14 mouse cellular contexts compared by ENCODE assay signal in genomic region chr8:61259526-61259925, GRCm38 (mm10). TPM values are rescaled to one million over a fixed set of nuclear protein-coding genes. Genes with fewer than 3 reads are reported as not detected.
DNase-seq lines count a peak whose midpoint lies in the region; ATAC-seq and TF ChIP-seq lines count a peak whose summit lies in the region.
"Had no signal": no experiment of that assay in that cellular context is flagged by ENCODE, and none has a peak within 500 bp of the region (broad histone marks: within the 10 kb centered on the region; RNA-seq: fewer than 3 reads in every experiment).

No protein-coding gene starts in this region.

- TF ChIP-seq EP300 in lung, postnatal 0 days (IDR thresholded peaks at IDR 0.05) = no peak

- no peak overlapping the region for H3K4me3 ChIP-seq in hindbrain, embryonic 13.5 days
- H3K4me3 ChIP-seq in hindbrain, embryonic 12.5 days = no peak overlapping the region
- no peak overlapping the region for H3K4me3 ChIP-seq in lung, postnatal 0 days (ENCODE audit: low read depth, low read length)
- H3K4me3 ChIP-seq: kidney, embryonic 15.5 days; liver, embryonic 13.5 days; neural tube, embryonic 13.5 days had no signal

- H3K27me3 ChIP-seq in hindbrain, embryonic 13.5 days = no peaks in the 10 kb centered on the region
- H3K27me3 ChIP-seq in hindbrain, embryonic 12.5 days = no peaks in the 10 kb centered on the region
- H3K27me3 ChIP-seq in lung, postnatal 0 days (replicated peaks; ENCODE audit: insufficient read depth, low read length) = no peaks in the 10 kb centered on the region
- H3K27me3 ChIP-seq: CH12.LX; kidney, embryonic 15.5 days; liver, embryonic 13.5 days; megakaryocyte, embryonic 14.5 days; neural tube, embryonic 13.5 days had no signal

- peaks cover 51% of the 10 kb centered on the region for H3K4me1 ChIP-seq in hindbrain, embryonic 13.5 days (replicated peaks)
- H3K4me1 ChIP-seq in hindbrain, embryonic 12.5 days = peaks cover 26% of the 10 kb centered on the region
- H3K4me1 ChIP-seq in lung, postnatal 0 days (ENCODE audit: insufficient read depth, low read depth, low read length) = no peaks in the 10 kb centered on the region; the same call in 1 of the 2 replicates

- H3K36me3 ChIP-seq in hindbrain, embryonic 13.5 days = no peaks in the 10 kb centered on the region
- no peaks in the 10 kb centered on the region for H3K36me3 ChIP-seq in hindbrain, embryonic 12.5 days
- no peaks in the 10 kb centered on the region for H3K36me3 ChIP-seq in lung, postnatal 0 days (ENCODE audit: insufficient read depth, low read length)
- H3K36me3 ChIP-seq: liver, embryonic 13.5 days; neural tube, embryonic 13.5 days had no signal

- 0 out of 2 replicates have a peak overlapping the region, but pooled peaks have one; percentile 20 for H3K27ac ChIP-seq in hindbrain, embryonic 13.5 days
- no peak overlapping the region for H3K27ac ChIP-seq in hindbrain, embryonic 12.5 days
- no peak overlapping the region for H3K27ac ChIP-seq in lung, postnatal 0 days (ENCODE audit: low read length)
- H3K27ac ChIP-seq: kidney, embryonic 15.5 days; liver, embryonic 13.5 days; neural tube, embryonic 13.5 days had no signal

- TF ChIP-seq CTCF in lung, postnatal 0 days (IDR thresholded peaks at IDR 0.05) = no peak

- no peak for ATAC-seq in hindbrain, embryonic 13.5 days (ENCODE audit: low FRiP score)
- ATAC-seq in hindbrain, embryonic 12.5 days (ENCODE audit: low FRiP score) = no peak
- no peak for ATAC-seq in lung, postnatal 0 days

- no peak overlapping the region for H3K9ac ChIP-seq in hindbrain, embryonic 13.5 days
- H3K9ac ChIP-seq in hindbrain, embryonic 12.5 days = no peak overlapping the region
- H3K9ac ChIP-seq in lung, postnatal 0 days (replicated peaks; ENCODE audit: low read depth) = no peak overlapping the region
- H3K9ac ChIP-seq: kidney, embryonic 15.5 days; liver, embryonic 13.5 days; neural tube, embryonic 13.5 days had no signal

- 81% methylated on average over 7 of the region's 7 CpGs for WGBS in hindbrain, embryonic 13.5 days
- WGBS in hindbrain, embryonic 12.5 days = 95% methylated on average over 7 of the region's 7 CpGs
- WGBS in lung, postnatal 0 days = 63% methylated on average over 7 of the region's 7 CpGs

- peak; percentile 27 to 41 for DNase-seq in cerebellum, postnatal 36 days
- DNase-seq in layer of hippocampus, postnatal 14 days (ENCODE audit: low spot score in 2 of 2) = peak; percentile 67 to 91
- peak; percentile 55 for DNase-seq in right cerebral cortex, postnatal 14 days
- DNase-seq in lung, postnatal 0 days (ENCODE audit: low spot score) = no peak
- no peak for DNase-seq in lung, postnatal 4 days
- no peak for DNase-seq in c-Kit-positive CD71-positive TER-119-positive erythroid progenitor cells, embryonic 14.5 days (ENCODE audit: low spot score)
- DNase-seq: liver, embryonic 13.5 days; spleen, adult 18-20 months had no signal

- no peak overlapping the region for H3K4me2 ChIP-seq in hindbrain, embryonic 13.5 days
- no peak overlapping the region for H3K4me2 ChIP-seq in hindbrain, embryonic 12.5 days (replicated peaks)
- no peak overlapping the region for H3K4me2 ChIP-seq in lung, postnatal 0 days (replicated peaks; ENCODE audit: low read depth, low read length)
- H3K4me2 ChIP-seq: kidney, embryonic 15.5 days; liver, embryonic 13.5 days; neural tube, embryonic 13.5 days had no signal

- no peaks in the 10 kb centered on the region for H3K9me3 ChIP-seq in hindbrain, embryonic 13.5 days
- no peaks in the 10 kb centered on the region; the same call in 1 of the 2 replicates for H3K9me3 ChIP-seq in hindbrain, embryonic 12.5 days (replicated peaks)
- no peaks in the 10 kb centered on the region for H3K9me3 ChIP-seq in lung, postnatal 0 days (ENCODE audit: low read length)
- H3K9me3 ChIP-seq: kidney, embryonic 15.5 days; liver, embryonic 13.5 days had no signal

RNA-seq across cellular contexts. Expression of gene Sh3rf1, which starts 35.9 kb away (rescaled TPM):
- 30.0 and 30.5 TPM in 2 replicates for polyA plus RNA-seq in hindbrain, embryonic 13.5 days (2015; fragmentation: Nextera tagmentation; extraction: Ambion mirVana)
- polyA plus RNA-seq in hindbrain, embryonic 12.5 days (2016; fragmentation: Nextera tagmentation; extraction: Ambion mirVana) = 28.1 and 29.7 TPM in 2 replicates
- 10 to 100 TPM; 74.7 to 78.0 TPM for total RNA-seq in layer of hippocampus, postnatal 14 days (2021)
- polyA plus RNA-seq in lung, postnatal 0 days (2015; fragmentation: Nextera tagmentation; extraction: Ambion mirVana) = 11.2 and 11.5 TPM in 2 replicates

Comparison
In these comparisons a context has a peak if more than half of its experiments do, and no peak if none do; other contexts are left out.
1. DNase-seq: peak in cerebellum, postnatal 36 days (2 of 2), layer of hippocampus, postnatal 14 days (2 of 2) and right cerebral cortex, postnatal 14 days (single experiment); none in lung, postnatal 0 days (single experiment), lung, postnatal 4 days (0 of 2) and c-Kit-positive CD71-positive TER-119-positive erythroid progenitor cells, embryonic 14.5 days (single experiment).